Comparison of ENCODE assay signal across 1 mouse cellular context in the genomic region with DNA sequence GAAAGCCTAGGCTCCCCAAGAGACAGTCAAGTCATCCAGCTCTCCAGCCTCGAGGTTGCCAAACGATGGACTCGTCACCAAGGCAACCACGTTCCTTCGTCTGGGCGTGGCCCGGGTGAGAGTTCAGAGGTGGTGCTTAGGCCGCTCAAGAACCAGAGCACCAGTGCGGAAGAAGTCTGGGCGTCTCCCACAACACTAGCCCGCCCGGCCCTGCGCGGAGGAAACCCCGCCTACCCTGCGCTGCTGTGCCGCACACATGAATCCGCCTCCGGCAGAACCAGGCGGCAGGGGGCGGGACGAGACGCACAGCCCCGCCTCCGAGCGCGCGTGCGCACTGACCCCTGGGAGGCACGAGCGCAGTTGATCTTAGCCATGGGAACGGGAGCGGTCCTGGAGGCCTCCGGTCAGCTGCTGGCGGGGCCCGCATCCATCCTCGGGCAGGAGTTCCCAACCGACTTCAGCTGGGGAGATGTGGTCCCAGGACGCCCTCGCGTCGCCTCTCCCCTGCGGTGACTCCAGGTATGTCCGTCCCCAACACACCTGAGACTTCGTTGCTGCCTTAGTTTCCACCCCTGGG.
A peak's percentile ranks its signal among the peaks of the same experiment; 100 is the strongest.
TF ChIP-seq lines count a peak whose summit lies in the region.

A gene (plus strand): TSS at position 363 of the 577 bp plus-strand sequence.

TF ChIP-seq in CH12.LX, 34 proteins besides CTCF, POLR2A, EP300 and RAD21 (continued from another document):
- TF ChIP-seq SIN3A (IDR thresholded peaks at IDR 0.05; ENCODE audit: low read length) (peak; percentile 41; the same call in 1 of the 2 replicates), ZKSCAN1 (IDR thresholded peaks at IDR 0.05; ENCODE audit: borderline replicate concordance, low read depth, low read length) (no peak), CHD1 (IDR thresholded peaks at IDR 0.05; ENCODE audit: low read depth, low read length) (no peak), RCOR1 (conservative IDR thresholded peaks at IDR 0.05; ENCODE audit: low read depth, low read length) (no peak), ELF1 (IDR thresholded peaks at IDR 0.05; ENCODE audit: low read depth, low read length) (peak; percentile 80), IRF4 (IDR thresholded peaks at IDR 0.05; ENCODE audit: low read depth, low read length) (no peak), MYC (IDR thresholded peaks at IDR 0.05; ENCODE audit: low read depth, low read length) (peak; percentile 27; the same call in 1 of the 2 replicates), USF2 (conservative IDR thresholded peaks at IDR 0.05; ENCODE audit: low read depth, low read length) (no peak), SMC3 (IDR thresholded peaks at IDR 0.05; ENCODE audit: low read depth, low read length) (no peak), MXI1 (IDR thresholded peaks at IDR 0.05; ENCODE audit: low read depth, low read length) (peak; percentile 80), KAT2A (IDR thresholded peaks at IDR 0.05; ENCODE audit: insufficient replicate concordance, low read length) (no peak), ZC3H11A (IDR thresholded peaks at IDR 0.05; ENCODE audit: low read depth, low read length) (no peak), MEF2A (IDR thresholded peaks at IDR 0.05; ENCODE audit: borderline replicate concordance, low read depth, low read length) (no peak), MAX (IDR thresholded peaks at IDR 0.05; ENCODE audit: low read length) (peak; percentile 25; the same call in 1 of the 2 replicates), NRF1 (IDR thresholded peaks at IDR 0.05; ENCODE audit: low read depth, low read length) (peak; percentile 87), CHD2 (IDR thresholded peaks at IDR 0.05; ENCODE audit: low read length) (no peak)
